Mouse (Mus musculus): ENCODE measurements around the gene Itpr2. TPM values are rescaled to one million over a fixed set of nuclear protein-coding genes. Genes with fewer than 3 reads are reported as not detected.

Gene Itpr2
- polyA plus RNA-seq, 1 experiment from 2014 or later, result 33.6 TPM

- Histone ChIP-seq H3K9ac (ENCODE audit: low read depth, low read length) (no peak overlapping the region), H3K4me1 (ENCODE audit: control insufficient read depth, insufficient read depth, low read length) (no peaks in the 10 kb centered on the region)
- WGBS (ENCODE audit: insufficient replicate concordance), result 81% methylated on average over 6 of the region's 6 CpGs
Observed at GRCm38 (mm10) chr6:146246368-146246767, 255.7 kb downstream of the Itpr2 start.

DNA sequence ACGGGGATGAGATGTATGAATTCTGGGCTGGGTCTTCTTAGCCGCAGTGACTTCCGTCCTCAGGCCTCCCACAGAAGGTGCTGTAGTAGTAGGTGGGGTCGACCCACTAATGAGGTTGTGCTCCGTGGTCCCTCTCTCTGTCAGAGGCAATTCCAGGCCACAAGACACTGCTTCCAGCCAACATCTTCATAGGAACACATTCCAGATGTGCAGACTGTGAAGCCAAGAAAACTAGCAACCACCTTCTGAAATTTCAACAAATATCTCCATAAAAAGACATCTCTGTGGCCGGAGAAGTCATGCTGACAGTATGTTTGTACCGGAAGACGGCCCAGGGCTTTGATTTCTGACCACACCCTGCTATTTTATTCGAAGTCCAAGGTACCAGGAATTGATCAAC, 256.1 kb downstream of the Itpr2 start:
- Histone ChIP-seq H3K9me3 (replicated peaks; ENCODE audit: control insufficient read depth, low read length) (no peaks in the 10 kb centered on the region), H3K4me2 (no peak overlapping the region), H3K4me3 (ENCODE audit: low read depth, low read length) (no peak overlapping the region), H3K9ac (ENCODE audit: low read depth, low read length) (no peak overlapping the region), H3K27me3 (ENCODE audit: control insufficient read depth, insufficient read depth, low read length) (no peaks in the 10 kb centered on the region), H3K36me3 (ENCODE audit: control insufficient read depth, insufficient read depth, low read length) (no peaks in the 10 kb centered on the region), H3K4me1 (ENCODE audit: control insufficient read depth, insufficient read depth, low read length) (no peaks in the 10 kb centered on the region), H3K27ac (ENCODE audit: low read depth, low read length) (no peak overlapping the region)
- ATAC-seq (replicated peaks; ENCODE audit: insufficient number of reproducible peaks, low FRiP score, low TSS enrichment), result no peak
- WGBS (ENCODE audit: insufficient replicate concordance), result 84% methylated on average over 9 of the region's 9 CpGs

More at GRCm38 (mm10) chr6:146246368-146246767, 255.7 kb downstream of the Itpr2 start:
- no peak overlapping the region for H3K4me2 ChIP-seq
- H3K27me3 ChIP-seq (ENCODE audit: control insufficient read depth, insufficient read depth, low read length), result no peaks in the 10 kb centered on the region
- no peak overlapping the region for H3K4me3 ChIP-seq (ENCODE audit: low read depth, low read length)
- H3K27ac ChIP-seq (ENCODE audit: low read depth, low read length), result no peak overlapping the region
- no peaks in the 10 kb centered on the region for H3K36me3 ChIP-seq (ENCODE audit: control insufficient read depth, insufficient read depth, low read length)
- ATAC-seq (replicated peaks; ENCODE audit: insufficient number of reproducible peaks, low FRiP score, low TSS enrichment), result no peak
- no peaks in the 10 kb centered on the region for H3K9me3 ChIP-seq (replicated peaks; ENCODE audit: control insufficient read depth, low read length)

GRCm38 (mm10) chr6:146243068-146243467, 259.0 kb downstream of the Itpr2 start:
- Histone ChIP-seq H3K4me2 (no peak overlapping the region), H3K9me3 (replicated peaks; ENCODE audit: control insufficient read depth, low read length) (no peaks in the 10 kb centered on the region), H3K27ac (ENCODE audit: low read depth, low read length) (no peak overlapping the region), H3K4me1 (ENCODE audit: control insufficient read depth, insufficient read depth, low read length) (no peaks in the 10 kb centered on the region), H3K27me3 (ENCODE audit: control insufficient read depth, insufficient read depth, low read length) (no peaks in the 10 kb centered on the region), H3K36me3 (ENCODE audit: control insufficient read depth, insufficient read depth, low read length) (no peaks in the 10 kb centered on the region; the same call in 1 of the 2 replicates), H3K9ac (ENCODE audit: low read depth, low read length) (no peak overlapping the region), H3K4me3 (ENCODE audit: low read depth, low read length) (no peak overlapping the region)
- 74% methylated on average over 5 of the region's 5 CpGs for WGBS (ENCODE audit: insufficient replicate concordance)
- no peak for ATAC-seq (replicated peaks; ENCODE audit: insufficient number of reproducible peaks, low FRiP score, low TSS enrichment)

DNA sequence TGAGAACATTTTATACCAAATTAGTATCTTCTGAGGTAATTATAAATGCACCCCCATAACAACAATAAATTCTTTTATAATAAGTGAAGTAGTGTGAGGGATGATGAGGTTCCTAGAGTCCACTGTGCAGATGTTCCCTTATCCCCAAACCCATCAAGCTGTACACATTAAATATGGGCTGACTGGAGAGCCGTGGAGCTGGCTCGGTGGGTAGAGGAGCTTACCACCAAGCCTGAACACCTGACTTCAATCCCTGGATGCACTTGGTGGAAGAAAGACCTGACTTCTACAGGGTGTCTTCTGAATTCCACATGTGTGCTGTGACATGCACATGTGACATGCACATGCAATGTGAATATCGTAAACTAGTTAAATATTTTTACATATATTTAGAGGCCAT, 260.7 kb downstream of the Itpr2 start:
- ATAC-seq (replicated peaks; ENCODE audit: insufficient number of reproducible peaks, low FRiP score, low TSS enrichment), result no peak
- WGBS (ENCODE audit: insufficient replicate concordance), result 90% methylated on average over 3 of the region's 3 CpGs
- Histone ChIP-seq H3K9me3 (replicated peaks; ENCODE audit: control insufficient read depth, low read length) (no peaks in the 10 kb centered on the region), H3K9ac (ENCODE audit: low read depth, low read length) (no peak overlapping the region), H3K4me1 (ENCODE audit: control insufficient read depth, insufficient read depth, low read length) (no peaks in the 10 kb centered on the region), H3K4me2 (no peak overlapping the region), H3K27ac (ENCODE audit: low read depth, low read length) (no peak overlapping the region), H3K27me3 (ENCODE audit: control insufficient read depth, insufficient read depth, low read length) (no peaks in the 10 kb centered on the region), H3K36me3 (ENCODE audit: control insufficient read depth, insufficient read depth, low read length) (peaks cover 6% of the 10 kb centered on the region; the same call in 1 of the 2 replicates), H3K4me3 (ENCODE audit: low read depth, low read length) (no peak overlapping the region)

DNA sequence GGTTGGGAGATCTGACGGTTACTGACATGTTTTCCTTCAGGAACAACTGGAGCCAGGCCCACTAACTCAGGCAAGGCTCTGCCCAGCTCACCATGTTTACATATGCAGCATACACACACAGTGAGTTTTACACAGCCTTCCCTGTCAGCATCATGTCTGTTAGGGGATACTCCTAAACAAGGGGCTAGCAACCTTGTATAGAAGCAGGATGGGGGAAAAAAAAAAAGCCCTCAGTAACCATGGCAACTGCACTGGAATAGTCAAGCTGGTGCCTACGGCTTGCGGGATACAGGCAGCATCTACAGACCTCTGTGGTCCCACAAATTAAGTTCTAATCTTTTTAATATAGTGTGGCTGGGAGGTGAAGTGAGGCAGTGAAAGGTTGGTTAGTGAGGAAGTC, 266.9 kb downstream of the Itpr2 start:
- H3K4me2 ChIP-seq, result no peak overlapping the region
- H3K9ac ChIP-seq (ENCODE audit: low read depth, low read length), result no peak overlapping the region
- ATAC-seq (replicated peaks; ENCODE audit: insufficient number of reproducible peaks, low FRiP score, low TSS enrichment), result no peak
- H3K27me3 ChIP-seq (ENCODE audit: control insufficient read depth, insufficient read depth, low read length), result no peaks in the 10 kb centered on the region
- no peaks in the 10 kb centered on the region for H3K9me3 ChIP-seq (replicated peaks; ENCODE audit: control insufficient read depth, low read length)
- H3K27ac ChIP-seq (ENCODE audit: low read depth, low read length), result no peak overlapping the region
- no peak overlapping the region for H3K4me3 ChIP-seq (ENCODE audit: low read depth, low read length)
- peaks cover 6% of the 10 kb centered on the region; the same call in 1 of the 2 replicates for H3K36me3 ChIP-seq (ENCODE audit: control insufficient read depth, insufficient read depth, low read length)
- no peaks in the 10 kb centered on the region for H3K4me1 ChIP-seq (ENCODE audit: control insufficient read depth, insufficient read depth, low read length)
- 79% methylated on average over 3 of the region's 3 CpGs for WGBS (ENCODE audit: insufficient replicate concordance)

- peaks cover 6% of the 10 kb centered on the region; the same call in 1 of the 2 replicates for H3K36me3 ChIP-seq (ENCODE audit: control insufficient read depth, insufficient read depth, low read length)
- ATAC-seq (replicated peaks; ENCODE audit: insufficient number of reproducible peaks, low FRiP score, low TSS enrichment), result no peak
- no peak overlapping the region for H3K27ac ChIP-seq (ENCODE audit: low read depth, low read length)
- 85% methylated on average over 1 of the region's 1 CpGs for WGBS (ENCODE audit: insufficient replicate concordance)
- no peak overlapping the region for H3K9ac ChIP-seq (ENCODE audit: low read depth, low read length)
- no peaks in the 10 kb centered on the region for H3K4me1 ChIP-seq (ENCODE audit: control insufficient read depth, insufficient read depth, low read length)
- no peak overlapping the region for H3K4me3 ChIP-seq (ENCODE audit: low read depth, low read length)
- H3K9me3 ChIP-seq (replicated peaks; ENCODE audit: control insufficient read depth, low read length), result no peaks in the 10 kb centered on the region
- no peak overlapping the region for H3K4me2 ChIP-seq
- H3K27me3 ChIP-seq (ENCODE audit: control insufficient read depth, insufficient read depth, low read length), result no peaks in the 10 kb centered on the region
Observed at GRCm38 (mm10) chr6:146234417-146234816, 267.6 kb downstream of the Itpr2 start.

GRCm38 (mm10) chr6:146230903-146231302, 271.1 kb downstream of the Itpr2 start:
- no peaks in the 10 kb centered on the region for H3K36me3 ChIP-seq (ENCODE audit: control insufficient read depth, insufficient read depth, low read length)
- H3K4me3 ChIP-seq (ENCODE audit: low read depth, low read length), result no peak overlapping the region
- no peaks in the 10 kb centered on the region for H3K27me3 ChIP-seq (ENCODE audit: control insufficient read depth, insufficient read depth, low read length)
- WGBS (ENCODE audit: insufficient replicate concordance), result 90% methylated on average over 6 of the region's 6 CpGs
- H3K4me2 ChIP-seq, result no peak overlapping the region
- no peaks in the 10 kb centered on the region for H3K9me3 ChIP-seq (replicated peaks; ENCODE audit: control insufficient read depth, low read length)
- no peak overlapping the region for H3K9ac ChIP-seq (ENCODE audit: low read depth, low read length)
- H3K27ac ChIP-seq (ENCODE audit: low read depth, low read length), result no peak overlapping the region
- ATAC-seq (replicated peaks; ENCODE audit: insufficient number of reproducible peaks, low FRiP score, low TSS enrichment), result no peak
- H3K4me1 ChIP-seq (ENCODE audit: control insufficient read depth, insufficient read depth, low read length), result no peaks in the 10 kb centered on the region

GRCm38 (mm10) chr6:146230373-146230788, 271.6 kb downstream of the Itpr2 start:
- no peaks in the 10 kb centered on the region for H3K27me3 ChIP-seq (ENCODE audit: control insufficient read depth, insufficient read depth, low read length)
- no peak overlapping the region for H3K9ac ChIP-seq (ENCODE audit: low read depth, low read length)
- H3K9me3 ChIP-seq (replicated peaks; ENCODE audit: control insufficient read depth, low read length), result no peaks in the 10 kb centered on the region
- no peak overlapping the region for H3K4me2 ChIP-seq
- WGBS (ENCODE audit: insufficient replicate concordance), result 66% methylated on average over 9 of the region's 9 CpGs
- no peak for ATAC-seq (replicated peaks; ENCODE audit: insufficient number of reproducible peaks, low FRiP score, low TSS enrichment)
- H3K36me3 ChIP-seq (ENCODE audit: control insufficient read depth, insufficient read depth, low read length), result no peaks in the 10 kb centered on the region
- no peaks in the 10 kb centered on the region for H3K4me1 ChIP-seq (ENCODE audit: control insufficient read depth, insufficient read depth, low read length)
- no peak overlapping the region for H3K4me3 ChIP-seq (ENCODE audit: low read depth, low read length)
- no peak overlapping the region for H3K27ac ChIP-seq (ENCODE audit: low read depth, low read length)

DNA sequence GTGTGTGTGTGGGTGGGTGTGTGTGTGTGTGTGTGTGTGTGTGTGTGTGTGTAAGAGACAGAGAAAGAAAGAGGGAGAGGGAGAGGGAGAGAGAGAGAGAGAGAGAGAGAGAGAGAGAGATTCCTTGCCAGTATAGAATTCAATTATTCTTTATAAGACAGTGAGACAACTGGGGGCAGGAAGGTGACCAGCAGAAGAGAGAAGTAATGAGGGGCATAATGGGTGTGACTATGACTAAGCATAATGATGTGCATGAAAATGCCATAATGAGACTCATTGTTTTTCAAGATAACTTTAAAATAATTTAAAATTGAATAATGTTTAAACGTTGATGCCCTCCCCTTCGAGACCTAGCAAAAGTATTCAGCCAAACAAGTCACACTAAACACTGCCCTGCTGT, 272.1 kb downstream of the Itpr2 start:
- no peak for ATAC-seq (replicated peaks; ENCODE audit: insufficient number of reproducible peaks, low FRiP score, low TSS enrichment)
- H3K4me3 ChIP-seq (ENCODE audit: low read depth, low read length), result no peak overlapping the region
- 90% methylated on average over 2 of the region's 2 CpGs for WGBS (ENCODE audit: insufficient replicate concordance)
- no peak overlapping the region for H3K27ac ChIP-seq (ENCODE audit: low read depth, low read length)
- no peaks in the 10 kb centered on the region for H3K9me3 ChIP-seq (replicated peaks; ENCODE audit: control insufficient read depth, low read length)
- no peak overlapping the region for H3K9ac ChIP-seq (ENCODE audit: low read depth, low read length)
- H3K27me3 ChIP-seq (ENCODE audit: control insufficient read depth, insufficient read depth, low read length), result no peaks in the 10 kb centered on the region
- H3K36me3 ChIP-seq (ENCODE audit: control insufficient read depth, insufficient read depth, low read length), result no peaks in the 10 kb centered on the region
- H3K4me1 ChIP-seq (ENCODE audit: control insufficient read depth, insufficient read depth, low read length), result no peaks in the 10 kb centered on the region
- no peak overlapping the region for H3K4me2 ChIP-seq

Measured in heart, embryonic 11.5 days (tissue).